ENCODE assay signal across 28 mouse cellular contexts in the genomic region with DNA sequence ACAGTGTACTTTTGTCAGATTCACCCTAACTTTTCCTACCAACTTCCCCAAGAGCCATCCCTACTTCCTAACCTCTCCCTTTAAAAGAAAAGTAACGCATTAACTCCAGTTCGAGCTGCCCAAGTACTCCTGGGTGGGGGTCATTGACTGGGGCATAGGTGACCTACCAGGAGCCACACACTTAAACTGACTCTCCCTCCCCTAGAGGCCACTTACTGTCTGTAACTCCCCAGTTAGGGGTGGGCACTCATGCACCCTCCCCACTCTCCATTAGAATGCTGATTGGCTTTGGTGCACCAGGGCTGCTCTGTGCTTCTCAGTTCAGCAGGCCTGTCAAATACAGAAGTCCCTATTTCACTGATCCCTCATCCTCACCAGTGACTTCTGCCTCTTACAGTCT. TPM values are rescaled to one million over a fixed set of nuclear protein-coding genes. Genes with fewer than 3 reads are reported as not detected.
DNase-seq lines count a peak whose midpoint lies in the region; ATAC-seq lines count a peak whose summit lies in the region.
"Had no signal": no experiment of that assay in that cellular context is flagged by ENCODE, and none has a peak within 500 bp of the region (broad histone marks: within the 10 kb centered on the region; RNA-seq: fewer than 3 reads in every experiment).

No protein-coding gene starts in this region.

- no peaks in the 10 kb centered on the region for H3K36me3 ChIP-seq in hindbrain, embryonic 11.5 days (ENCODE audit: control insufficient read depth, insufficient read depth, low read length)
- no peaks in the 10 kb centered on the region for H3K36me3 ChIP-seq in hindbrain, embryonic 10.5 days
- H3K36me3 ChIP-seq in kidney, embryonic 16.5 days (ENCODE audit: insufficient read depth, low read length), result peaks cover 5% of the 10 kb centered on the region; the same call in 1 of the 2 replicates
- H3K36me3 ChIP-seq: embryonic facial prominence, embryonic 10.5 days; forebrain, embryonic 12.5 days; forebrain, embryonic 15.5 days had no signal

- H3K9ac ChIP-seq in hindbrain, embryonic 11.5 days (ENCODE audit: low read depth, low read length), result no peak overlapping the region
- H3K9ac ChIP-seq in kidney, embryonic 16.5 days (replicated peaks; ENCODE audit: low read length), result no peak overlapping the region
- H3K9ac ChIP-seq: embryonic facial prominence, embryonic 13.5 days; forebrain, embryonic 12.5 days; forebrain, embryonic 15.5 days; heart, embryonic 13.5 days; hindbrain, embryonic 14.5 days had no signal

- DNase-seq in hindbrain, embryonic 11.5 days (ENCODE audit: low spot score), result no peak
- DNase-seq in hindbrain, embryonic 10.5 days (ENCODE audit: low spot score), result no peak
- DNase-seq in kidney, adult 18-20 months, result no peak
- no peak for DNase-seq in lung, postnatal 14 days
- DNase-seq: adrenal gland, adult 8-10 months; adrenal gland, postnatal 25 days; cerebellum, adult 11-12 months; cerebellum, adult 8-10 months; cerebellum, postnatal 10 days; cerebellum, postnatal 36 days; embryo, embryonic 11 days; gastrocnemius, postnatal 25 days; heart, adult 2 months; heart, postnatal 14 days; heart, postnatal 4 days had no signal

- no peaks in the 10 kb centered on the region for H3K4me1 ChIP-seq in hindbrain, embryonic 11.5 days (replicated peaks; ENCODE audit: control insufficient read depth, insufficient read depth, low read length)
- no peaks in the 10 kb centered on the region for H3K4me1 ChIP-seq in hindbrain, embryonic 10.5 days (replicated peaks)
- 0 out of 2 replicates have a peak, but pooled peaks cover 4% of the 10 kb centered on the region for H3K4me1 ChIP-seq in kidney, embryonic 16.5 days (ENCODE audit: insufficient read depth, low read length)
- H3K4me1 ChIP-seq: embryonic facial prominence, embryonic 10.5 days; embryonic facial prominence, embryonic 13.5 days; forebrain, embryonic 12.5 days; forebrain, embryonic 15.5 days had no signal

- 0 out of 2 replicates have a peak, but pooled peaks have one; percentile 27 for ATAC-seq in hindbrain, embryonic 11.5 days (ENCODE audit: low FRiP score)
- peak; percentile 51; the same call in 1 of the 2 replicates for ATAC-seq in kidney, embryonic 16.5 days (ENCODE audit: low FRiP score, low TSS enrichment)
- ATAC-seq in granulocyte monocyte progenitor cell, adult 5-6 weeks (replicated peaks; ENCODE audit: poor library complexity, severe bottlenecking), result peak; percentile 37; the same call in 1 of the 2 replicates
- ATAC-seq in neutrophil, adult 5-6 weeks (ENCODE audit: extremely low read depth, insufficient number of reproducible peaks, low FRiP score, poor library complexity, severe bottlenecking), result peak; percentile 37; the same call in 1 of the 2 replicates
- no peak for ATAC-seq in megakaryocyte-erythroid progenitor cell, adult 5-6 weeks (replicated peaks; ENCODE audit: low FRiP score, low TSS enrichment, poor library complexity, severe bottlenecking)
- ATAC-seq: activated CD4-positive, CD25-positive, alpha-beta regulatory T cell, adult 4 months; forebrain, embryonic 15.5 days had no signal

- no peak overlapping the region for H3K4me2 ChIP-seq in hindbrain, embryonic 11.5 days (replicated peaks; ENCODE audit: low read depth, low read length)
- H3K4me2 ChIP-seq in kidney, embryonic 16.5 days (replicated peaks; ENCODE audit: low read depth, low read length), result no peak overlapping the region
- H3K4me2 ChIP-seq: embryonic facial prominence, embryonic 13.5 days; forebrain, embryonic 12.5 days; forebrain, embryonic 15.5 days; heart, embryonic 13.5 days; hindbrain, embryonic 14.5 days had no signal

- no peaks in the 10 kb centered on the region for H3K9me3 ChIP-seq in hindbrain, embryonic 11.5 days (ENCODE audit: control insufficient read depth, low read length)
- H3K9me3 ChIP-seq in hindbrain, embryonic 10.5 days, result no peaks in the 10 kb centered on the region
- H3K9me3 ChIP-seq in kidney, embryonic 16.5 days (ENCODE audit: low read length), result no peaks in the 10 kb centered on the region
- H3K9me3 ChIP-seq: embryonic facial prominence, embryonic 10.5 days; embryonic facial prominence, embryonic 13.5 days; forebrain, embryonic 12.5 days; forebrain, embryonic 15.5 days; heart, embryonic 10.5 days; heart, embryonic 13.5 days had no signal

- no peak overlapping the region for H3K4me3 ChIP-seq in hindbrain, embryonic 11.5 days (ENCODE audit: low read depth, low read length)
- H3K4me3 ChIP-seq in hindbrain, embryonic 10.5 days, result no peak overlapping the region
- H3K4me3 ChIP-seq in kidney, embryonic 16.5 days (ENCODE audit: low read length), result no peak overlapping the region
- H3K4me3 ChIP-seq: embryonic facial prominence, embryonic 10.5 days; embryonic facial prominence, embryonic 13.5 days; erythroblast, embryonic 14.5 days; forebrain, embryonic 12.5 days; forebrain, embryonic 15.5 days; heart, adult 2 months; heart, embryonic 10.5 days; heart, embryonic 13.5 days had no signal

- H3K27ac ChIP-seq in hindbrain, embryonic 11.5 days (ENCODE audit: low read depth, low read length), result no peak overlapping the region
- H3K27ac ChIP-seq in hindbrain, embryonic 10.5 days, result no peak overlapping the region
- no peak overlapping the region for H3K27ac ChIP-seq in kidney, embryonic 16.5 days (ENCODE audit: low read length)
- H3K27ac ChIP-seq: embryonic facial prominence, embryonic 10.5 days; embryonic facial prominence, embryonic 13.5 days; forebrain, embryonic 12.5 days; forebrain, embryonic 15.5 days; heart, adult 2 months; heart, embryonic 10.5 days; heart, embryonic 13.5 days; hindbrain, embryonic 14.5 days had no signal

- H3K27me3 ChIP-seq in hindbrain, embryonic 11.5 days (ENCODE audit: control insufficient read depth, insufficient read depth, low read length), result no peaks in the 10 kb centered on the region
- no peaks in the 10 kb centered on the region for H3K27me3 ChIP-seq in hindbrain, embryonic 10.5 days (ENCODE audit: insufficient read depth, poor library complexity, severe bottlenecking)
- no peaks in the 10 kb centered on the region for H3K27me3 ChIP-seq in kidney, embryonic 16.5 days (ENCODE audit: insufficient read depth, low read length)
- H3K27me3 ChIP-seq: embryonic facial prominence, embryonic 13.5 days; forebrain, embryonic 12.5 days; forebrain, embryonic 15.5 days; heart, embryonic 13.5 days had no signal

- WGBS in hindbrain, embryonic 11.5 days, result 89% methylated on average over 2 of the region's 2 CpGs
- 82% methylated on average over 2 of the region's 2 CpGs for WGBS in hindbrain, embryonic 10.5 days
- 90% methylated on average over 2 of the region's 2 CpGs for WGBS in kidney, embryonic 16.5 days

RNA-seq across cellular contexts. Expression of a gene that starts 8.3 kb away (rescaled TPM):
- polyA plus RNA-seq in hindbrain, embryonic 11.5 days (2014; fragmentation: Nextera tagmentation; extraction: Ambion mirVana), result 6.1 and 8.2 TPM in 2 replicates
- 3.2 and 4.3 TPM in 2 replicates for polyA plus RNA-seq in hindbrain, embryonic 10.5 days (2016; fragmentation: Nextera tagmentation; extraction: Ambion mirVana)
- polyA plus RNA-seq in kidney, embryonic 16.5 days (2015; fragmentation: Nextera tagmentation; extraction: Ambion mirVana), result 3.8 and 5.4 TPM in 2 replicates
- 3.8 and 4.1 TPM in 2 replicates for total RNA-seq in granulocyte monocyte progenitor cell, adult 5-6 weeks (2014; fragmentation: Nextera tagmentation)
- 21.3 and 30.2 TPM in 2 replicates for total RNA-seq in granulocyte monocyte progenitor cell, adult 5-6 weeks (2017)
- total RNA-seq in neutrophil, adult 5-6 weeks (2017), result 44.7 and 94.0 TPM in 2 replicates
- 0.79 and 2.2 TPM in 2 replicates for total RNA-seq in megakaryocyte-erythroid progenitor cell, adult 5-6 weeks (2014; fragmentation: Nextera tagmentation)
- total RNA-seq in megakaryocyte-erythroid progenitor cell, adult 5-6 weeks (2017), result 6.1 and 15.3 TPM in 2 replicates
- polyA plus RNA-seq: erythroblast, embryonic 14.5 days had no signal

RNA-seq across cellular contexts. Expression of a gene that starts 53.9 kb away (rescaled TPM):
- polyA plus RNA-seq in hindbrain, embryonic 11.5 days (2014; fragmentation: Nextera tagmentation; extraction: Ambion mirVana), result 1.2 and 1.7 TPM in 2 replicates
- 2.0 and 2.4 TPM in 2 replicates for polyA plus RNA-seq in hindbrain, embryonic 10.5 days (2016; fragmentation: Nextera tagmentation; extraction: Ambion mirVana)
- 3.5 and 4.3 TPM in 2 replicates for polyA plus RNA-seq in kidney, embryonic 16.5 days (2015; fragmentation: Nextera tagmentation; extraction: Ambion mirVana)
- 16.1 and 22.0 TPM in 2 replicates for total RNA-seq in granulocyte monocyte progenitor cell, adult 5-6 weeks (2014; fragmentation: Nextera tagmentation)
- 5.1 and 8.2 TPM in 2 replicates for total RNA-seq in granulocyte monocyte progenitor cell, adult 5-6 weeks (2017)
- total RNA-seq in neutrophil, adult 5-6 weeks (2017), result 38.3 and 43.8 TPM in 2 replicates
- total RNA-seq in megakaryocyte-erythroid progenitor cell, adult 5-6 weeks (2014; fragmentation: Nextera tagmentation), result 13.8 and 35.6 TPM in 2 replicates
- total RNA-seq in megakaryocyte-erythroid progenitor cell, adult 5-6 weeks (2017), result 11.6 and 18.1 TPM in 2 replicates
